Mouse (Mus musculus): Measurements from ENCODE around the gene Cactin. TPM values are rescaled to one million over a fixed set of nuclear protein-coding genes. Genes with fewer than 3 reads are reported as not detected.

Cactin gene
- total RNA-seq, 2 experiments from 2014 or later, result 15.6 to 17.8 TPM

- peak; percentile 96 for DNase-seq
Measured at GRCm38 (mm10) chr10:81356991-81357844, 36.3 kb downstream of the Cactin start, which contains the start of gene Mfsd12. Gene Mfsd12 (plus strand): TSS chr10:81357491.

GRCm38 (mm10) chr10:81358209-81358608 is 37.3 kb downstream of the Cactin start:
- no peak for DNase-seq
- intact Hi-C loops (cut with DNase I), result loop anchor here (2.0 kb wide), 1 partner anchor 19 kb away; no protein-coding TSS in a partner anchor

More at GRCm38 (mm10) chr10:81356991-81357844, 36.3 kb downstream of the Cactin start, which contains the start of gene Mfsd12:
- intact Hi-C loops (cut with DNase I), result no loop called here

GRCm38 (mm10) chr10:81358841-81359240 is 37.9 kb downstream of the Cactin start:
- intact Hi-C loops (cut with DNase I), result loop anchor here (2.0 kb wide), 1 partner anchor 18 kb away; no protein-coding TSS in a partner anchor
- DNase-seq, result no peak

GRCm38 (mm10) chr10:81360721-81361120 is 39.8 kb downstream of the Cactin start:
- intact Hi-C loops (cut with DNase I), result no loop called here
- no peak for DNase-seq

- DNase-seq, result no peak
- intact Hi-C loops (cut with DNase I), result no loop called here
Measured at GRCm38 (mm10) chr10:81362336-81362949, 41.5 kb downstream of the Cactin start.

GRCm38 (mm10) chr10:81363436-81364346 is 42.8 kb downstream of the Cactin start:
- peak; percentile 46 to 70 for DNase-seq

GRCm38 (mm10) chr10:81364666-81365065 is 43.8 kb downstream of the Cactin start:
- DNase-seq, result peak; percentile 58 to 61
- intact Hi-C loops (cut with DNase I), result no loop called here

More at GRCm38 (mm10) chr10:81363436-81364346, 42.8 kb downstream of the Cactin start:
- intact Hi-C loops (cut with DNase I), result no loop called here

GRCm38 (mm10) chr10:81365073-81365472 is 44.2 kb downstream of the Cactin start:
- DNase-seq, result no peak
- intact Hi-C loops (cut with DNase I), result no loop called here

- intact Hi-C loops (cut with DNase I), result no loop called here
Measured at GRCm38 (mm10) chr10:81365672-81366476, 45.0 kb downstream of the Cactin start, which contains the start of gene 4930404N11Rik. Gene 4930404N11Rik (minus strand): TSS chr10:81365816.

GRCm38 (mm10) chr10:81366477-81367206 is 45.7 kb downstream of the Cactin start:
- intact Hi-C loops (cut with DNase I), result no loop called here
- no peak for DNase-seq

More at GRCm38 (mm10) chr10:81365672-81366476, 45.0 kb downstream of the Cactin start, which contains the start of gene 4930404N11Rik:
- no peak for DNase-seq

- no peak for DNase-seq
- intact Hi-C loops (cut with DNase I), result no loop called here
Measured at GRCm38 (mm10) chr10:81367207-81367495, 46.2 kb downstream of the Cactin start.

- intact Hi-C loops (cut with DNase I), result no loop called here
- DNase-seq, result no peak
Measured at GRCm38 (mm10) chr10:81375322-81375721, 54.4 kb downstream of the Cactin start.

Small RNA genes within 50 kb of the gene (microRNA-seq; reads per million reads assigned to microRNA genes)
- 23.1 to 44.1 reads per million in 2 experiments for gene Mir3057

Other genes starting within 250 kb of the Cactin start
- gene Creb3l3, start 222.2 kb upstream of the Cactin start, total RNA-seq (2021), result under 1 TPM; 0.69 to 0.90 TPM
- gene Map2k2, start 215.2 kb upstream of the Cactin start, total RNA-seq (2021), result 100 to 1,000 TPM; 115 to 122 TPM
- gene Zbtb7a, start 185.9 kb upstream of the Cactin start, total RNA-seq (2021), result 10 to 100 TPM; 40.8 to 43.2 TPM
- 10 to 100 TPM; 15.2 to 18.3 TPM for gene Pias4, start 153.2 kb upstream of the Cactin start, total RNA-seq (2021)
- gene Eef2, start 144.5 kb upstream of the Cactin start, total RNA-seq (2021), result 1,000 to 10,000 TPM; 1,113 to 1,165 TPM
- 10 to 100 TPM; 28.4 to 29.2 TPM for gene Dapk3, start 138.1 kb upstream of the Cactin start, total RNA-seq (2021)
- not detected for gene 4930442H23Rik, start 137.3 kb upstream of the Cactin start, total RNA-seq (2021)
- 1 to 10 TPM; 3.6 to 9.8 TPM for gene Nmrk2, start 119.1 kb upstream of the Cactin start, total RNA-seq (2021)
- gene Atcay, start 90.3 kb upstream of the Cactin start, total RNA-seq (2021), result under 1 TPM; 0.12 TPM
- gene Zfr2, start 87.9 kb upstream of the Cactin start, total RNA-seq (2021), result 1 to 10 TPM; 2.7 to 3.4 TPM
- gene Matk, start 68.2 kb upstream of the Cactin start, total RNA-seq (2021), result under 1 TPM; 0.26 to 0.51 TPM
- 10 to 100 TPM; 83.0 to 96.2 TPM for gene Mrpl54, start 54.2 kb upstream of the Cactin start, total RNA-seq (2021)
- 10 to 100 TPM; 85.5 to 97.2 TPM for gene Apba3, start 54.1 kb upstream of the Cactin start, total RNA-seq (2021)
- under 1 TPM; 0.14 to 0.34 TPM for gene Tjp3, start 29.5 kb upstream of the Cactin start, total RNA-seq (2021)
- gene Pip5k1c, start 28.1 kb upstream of the Cactin start, total RNA-seq (2021), result 10 to 100 TPM; 34.8 to 36.7 TPM
- 1 to 10 TPM; 5.3 to 7.9 TPM for gene Tbxa2r, start 7.6 kb downstream of the Cactin start, total RNA-seq (2021)
- 1 to 10 TPM; 5.2 to 5.5 TPM for gene Gipc3, start 22.2 kb downstream of the Cactin start, total RNA-seq (2021)
- gene Hmg20b, start 29.4 kb downstream of the Cactin start, total RNA-seq (2021), result 10 to 100 TPM; 74.0 to 82.9 TPM
- 10 to 100 TPM; 11.7 to 14.3 TPM for gene Mfsd12, start 36.4 kb downstream of the Cactin start, total RNA-seq (2021)
- 1 to 10 TPM; 1.2 to 1.3 TPM for gene 4930404N11Rik, start 44.7 kb downstream of the Cactin start, total RNA-seq (2021)
- 10 to 100 TPM; 30.5 to 32.7 TPM for gene Fzr1, start 57.4 kb downstream of the Cactin start, total RNA-seq (2021)
- 10 to 100 TPM; 47.6 to 55.3 TPM for gene Dohh, start 63.3 kb downstream of the Cactin start, total RNA-seq (2021)
- under 1 TPM; 0.51 to 0.84 TPM for gene Gm48551, start 63.4 kb downstream of the Cactin start, total RNA-seq (2021)
- under 1 TPM; 0.65 to 0.83 TPM for gene Gm48552, start 67.9 kb downstream of the Cactin start, total RNA-seq (2021)
- 1 to 10 TPM; 1.9 to 2.0 TPM for gene Smim24, start 71.9 kb downstream of the Cactin start, total RNA-seq (2021)
- 100 to 1,000 TPM; 133 TPM for gene Nfic, start 134.5 kb downstream of the Cactin start, total RNA-seq (2021)
- gene Celf5, start 161.6 kb downstream of the Cactin start, total RNA-seq (2021), result under 1 TPM; 0.15 to 0.19 TPM
- 10 to 100 TPM; 55.4 to 62.0 TPM for gene Ncln, start 175.3 kb downstream of the Cactin start, total RNA-seq (2021)
- gene S1pr4, start 179.0 kb downstream of the Cactin start, total RNA-seq (2021), result 1 to 10 TPM in 1 of 2 experiments, under 1 TPM in 1; 0.96 to 1.2 TPM
- under 1 TPM; 0.73 to 0.76 TPM for gene Gna15, start 203.1 kb downstream of the Cactin start, total RNA-seq (2021)
- 10 to 100 TPM; 50.6 to 51.6 TPM for gene Gna11, start 224.1 kb downstream of the Cactin start, total RNA-seq (2021)
- 100 to 1,000 TPM; 900 to 948 TPM for gene Aes, start 238.4 kb downstream of the Cactin start, total RNA-seq (2021)

All from heart, postnatal 14 days (tissue).